Mouse (Mus musculus) ovary, postnatal 36 days (tissue): Measurements from ENCODE around the gene Casc1.

Experiments used
- DNase-seq: peaks from one replicate; pipeline ENCODE4 v3.0.0; 2022; ENCODE audit warnings: low spot score, mixed read lengths

Casc1 gene

GRCm38 (mm10) chr6:145202432-145203125 is 8.2 kb downstream of the Casc1 start:
- DNase-seq = no peak

- no peak for DNase-seq
These were observed 12.7 kb downstream of the Casc1 start for GRCm38 (mm10) chr6:145197949-145198686.

GRCm38 (mm10) chr6:145193446-145193845 is 17.4 kb downstream of the Casc1 start:
- DNase-seq = no peak

GRCm38 (mm10) chr6:145193038-145193437 is 17.8 kb downstream of the Casc1 start:
- DNase-seq = no peak

GRCm38 (mm10) chr6:145187093-145188088 is 23.4 kb downstream of the Casc1 start:
- no peak for DNase-seq

- DNase-seq = no peak
These were observed 24.7 kb downstream of the Casc1 start for GRCm38 (mm10) chr6:145186096-145186495.

GRCm38 (mm10) chr6:145182044-145182443 is 28.8 kb downstream of the Casc1 start:
- peak; percentile 51 for DNase-seq

GRCm38 (mm10) chr6:145179665-145180064 is 31.1 kb downstream of the Casc1 start:
- DNase-seq = peak; percentile 66

- no peak for DNase-seq
These were observed 34.3 kb downstream of the Casc1 start for GRCm38 (mm10) chr6:145176474-145176873.

- peak; percentile 62 for DNase-seq
These were observed 35.2 kb downstream of the Casc1 start for GRCm38 (mm10) chr6:145175571-145175981.

- peak; percentile 92 for DNase-seq
These were observed 37.0 kb downstream of the Casc1 start for GRCm38 (mm10) chr6:145173781-145174191.

GRCm38 (mm10) chr6:145171892-145172606 is 38.8 kb downstream of the Casc1 start:
- DNase-seq = no peak

- DNase-seq = no peak
These were observed 50.2 kb downstream of the Casc1 start for GRCm38 (mm10) chr6:145160581-145160980.

- DNase-seq = no peak
These were observed 52.2 kb downstream of the Casc1 start for GRCm38 (mm10) chr6:145158619-145159018.

GRCm38 (mm10) chr6:145149054-145149453 is 61.8 kb downstream of the Casc1 start:
- no peak for DNase-seq

GRCm38 (mm10) chr6:145147716-145148115 is 63.1 kb downstream of the Casc1 start:
- no peak for DNase-seq

- DNase-seq = no peak
These were observed 65.6 kb downstream of the Casc1 start for GRCm38 (mm10) chr6:145145173-145145572.

GRCm38 (mm10) chr6:145141827-145142226 is 69.0 kb downstream of the Casc1 start:
- DNase-seq = no peak

- no peak for DNase-seq
These were observed 70.1 kb downstream of the Casc1 start for GRCm38 (mm10) chr6:145140706-145141105.

- no peak for DNase-seq
These were observed 70.9 kb downstream of the Casc1 start for GRCm38 (mm10) chr6:145139776-145140475.

GRCm38 (mm10) chr6:145139236-145139635 is 71.6 kb downstream of the Casc1 start:
- no peak for DNase-seq
